8 mouse cellular contexts compared by ENCODE assay signal in the genomic region with DNA sequence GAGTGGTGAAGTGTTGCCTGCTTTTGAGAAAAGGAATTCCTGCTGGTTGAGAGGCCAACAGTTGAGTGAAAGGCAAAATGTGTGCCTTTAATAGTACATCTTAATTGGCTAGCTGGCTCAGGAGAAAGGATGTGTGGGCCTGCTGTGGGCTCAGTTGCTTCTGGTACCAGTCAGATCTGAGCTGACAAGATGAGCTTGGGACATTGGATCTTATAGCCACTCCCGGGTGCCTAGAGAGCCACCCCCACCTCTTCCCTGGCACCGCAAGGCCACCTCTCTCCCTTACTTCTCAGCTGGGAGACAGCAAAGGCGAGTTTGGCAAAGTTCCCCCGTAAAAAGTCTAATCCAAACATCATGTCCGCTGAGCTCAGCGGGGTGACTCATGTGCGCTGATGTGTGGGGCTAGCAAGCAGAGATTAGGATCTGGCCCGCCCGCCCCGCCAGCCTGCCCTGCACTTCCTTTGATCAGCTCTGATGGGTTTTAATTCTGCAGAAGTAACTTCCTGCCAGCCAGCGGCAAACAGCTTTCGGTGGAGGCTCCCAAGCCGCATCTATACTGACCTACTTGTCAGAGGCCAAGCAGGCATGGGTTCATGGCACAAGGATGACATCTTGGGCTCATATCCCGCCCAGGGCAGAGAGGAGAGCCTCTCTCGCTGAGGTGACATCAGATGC. TPM values are rescaled to one million over a fixed set of nuclear protein-coding genes. Genes with fewer than 3 reads are reported as not detected.
DNase-seq lines count a peak whose midpoint lies in the region; ATAC-seq lines count a peak whose summit lies in the region.

No protein-coding gene starts in this region.

- H3K27me3 ChIP-seq in embryonic facial prominence, embryonic 10.5 days (replicated peaks; ENCODE audit: low read depth, poor library complexity, severe bottlenecking) = no peaks in the 10 kb centered on the region; the same call in 1 of the 2 replicates
- no peaks in the 10 kb centered on the region for H3K27me3 ChIP-seq in neural tube, embryonic 12.5 days (replicated peaks)

- DNase-seq in cerebellum, postnatal 25 days = peak; percentile 15 to 24
- no peak for DNase-seq in cerebellum, adult 11-12 months
- DNase-seq in embryonic facial prominence, embryonic 10.5 days (ENCODE audit: low spot score) = peak; percentile 81
- DNase-seq in heart, adult 8-10 months (ENCODE audit: low spot score) = peak; percentile 53
- DNase-seq in kidney, adult 8-10 months = peak; percentile 24 to 49
- peak; percentile 72 to 84 for DNase-seq in lung, adult 18-20 months
- DNase-seq in testis, postnatal 10 days (ENCODE audit: low spot score) = peak; percentile 47

- peak overlapping the region; percentile 33 for H3K4me2 ChIP-seq in neural tube, embryonic 12.5 days (replicated peaks)

- no peaks in the 10 kb centered on the region for H3K9me3 ChIP-seq in embryonic facial prominence, embryonic 10.5 days
- no peaks in the 10 kb centered on the region for H3K9me3 ChIP-seq in neural tube, embryonic 12.5 days

- WGBS in embryonic facial prominence, embryonic 10.5 days = 5% methylated on average over 15 of the region's 15 CpGs
- WGBS in neural tube, embryonic 12.5 days = 17% methylated on average over 15 of the region's 15 CpGs

- no peak for ATAC-seq in neural tube, embryonic 12.5 days (ENCODE audit: low FRiP score, low read depth)

- no peaks in the 10 kb centered on the region for H3K36me3 ChIP-seq in embryonic facial prominence, embryonic 10.5 days (replicated peaks)
- no peaks in the 10 kb centered on the region for H3K36me3 ChIP-seq in neural tube, embryonic 12.5 days

- peak overlapping the region; percentile 77 for H3K27ac ChIP-seq in embryonic facial prominence, embryonic 10.5 days (replicated peaks)
- no peak overlapping the region for H3K27ac ChIP-seq in neural tube, embryonic 12.5 days

- H3K4me3 ChIP-seq in embryonic facial prominence, embryonic 10.5 days = peak overlapping the region; percentile 37
- H3K4me3 ChIP-seq in neural tube, embryonic 12.5 days = no peak overlapping the region

- no peak overlapping the region for H3K9ac ChIP-seq in neural tube, embryonic 12.5 days

- H3K4me1 ChIP-seq in embryonic facial prominence, embryonic 10.5 days = peaks cover 52% of the 10 kb centered on the region
- peaks cover 9% of the 10 kb centered on the region; the same call in 1 of the 2 replicates for H3K4me1 ChIP-seq in neural tube, embryonic 12.5 days

RNA-seq across cellular contexts. Expression of gene Eml4, which starts 38.4 kb away (rescaled TPM):
- 56.0 and 58.3 TPM in 2 replicates for polyA plus RNA-seq in embryonic facial prominence, embryonic 10.5 days (2016; fragmentation: Nextera tagmentation; extraction: Ambion mirVana)
- total RNA-seq in heart, adult 8-10 months (2022) = 1 to 10 TPM; 3.3 to 5.0 (median 4.0) TPM
- 47.5 and 52.6 TPM in 2 replicates for polyA plus RNA-seq in neural tube, embryonic 12.5 days (2016; fragmentation: Nextera tagmentation; extraction: Ambion mirVana)
